Mouse (Mus musculus): ENCODE measurements around the gene Rhoq. TPM values are rescaled to one million over a fixed set of nuclear protein-coding genes. Genes with fewer than 3 reads are reported as not detected.

The Rhoq gene
- total RNA-seq (2014; fragmentation: Nextera tagmentation) (0.60 and 1.2 TPM in 2 replicates), total RNA-seq (2017) (2.3 and 2.4 TPM in 2 replicates), polyA plus RNA-seq (2012) (0.08 and 0.15 TPM in 2 replicates)

- DNase-seq (ENCODE audit: low spot score), result peak; percentile 70
- H3K4me3 ChIP-seq (ENCODE audit: low read depth, low read length), result peak within 1 kb of the TSS; percentile 68
- no peak for ATAC-seq (ENCODE audit: extremely low read depth, insufficient number of reproducible peaks, low FRiP score, poor library complexity, severe bottlenecking)
- H3K4me1 ChIP-seq (ENCODE audit: insufficient read depth, low read depth, low read length), result peaks cover 9% of the 10 kb centered on the region
- no peak for TF ChIP-seq TAL1 (conservative IDR thresholded peaks at IDR 0.05; ENCODE audit: low read depth, low read length)
- no peak for TF ChIP-seq POLR2AphosphoS5 (IDR thresholded peaks at IDR 0.05; ENCODE audit: insufficient replicate concordance, low read depth, low read length)
- no peak for TF ChIP-seq CTCF (IDR thresholded peaks at IDR 0.05; ENCODE audit: low read depth, low read length)
- TF ChIP-seq GATA1 (IDR thresholded peaks at IDR 0.05; ENCODE audit: borderline replicate concordance, low read length), result no peak
- no peak for TF ChIP-seq GATA2 (IDR thresholded peaks at IDR 0.05; ENCODE audit: borderline replicate concordance, low read depth, low read length)
- H3K9me3 ChIP-seq (replicated peaks), result peaks cover 13% of the 10 kb centered on the region
- no peaks in the 10 kb centered on the region for H3K36me3 ChIP-seq (replicated peaks)
- H3K27me3 ChIP-seq (ENCODE audit: insufficient read depth, low read length), result peaks cover 25% of the 10 kb centered on the region
These were observed at the start of gene Rhoq for GRCm38 (mm10) chr17:86962894-86963585. Gene Rhoq (plus strand): TSS chr17:86963082.

GRCm38 (mm10) chr17:86915540-86915939 is 47.3 kb upstream of the Rhoq start:
- DNase-seq (ENCODE audit: low spot score), result no peak
- Histone ChIP-seq H3K4me3 (ENCODE audit: low read depth, low read length) (no peak overlapping the region), H3K27me3 (ENCODE audit: insufficient read depth, low read length) (peaks cover 3% of the 10 kb centered on the region; the same call in 1 of the 2 replicates), H3K36me3 (replicated peaks) (no peaks in the 10 kb centered on the region), H3K9me3 (replicated peaks) (peaks cover 29% of the 10 kb centered on the region), H3K4me1 (ENCODE audit: insufficient read depth, low read depth, low read length) (no peaks in the 10 kb centered on the region)
- no peak for ATAC-seq (ENCODE audit: extremely low read depth, insufficient number of reproducible peaks, low FRiP score, poor library complexity, severe bottlenecking)
- TF ChIP-seq GATA1 (IDR thresholded peaks at IDR 0.05; ENCODE audit: borderline replicate concordance, low read length), result no peak
- no peak for TF ChIP-seq POLR2AphosphoS5 (IDR thresholded peaks at IDR 0.05; ENCODE audit: insufficient replicate concordance, low read depth, low read length)
- TF ChIP-seq CTCF (IDR thresholded peaks at IDR 0.05; ENCODE audit: low read depth, low read length), result no peak
- TF ChIP-seq TAL1 (conservative IDR thresholded peaks at IDR 0.05; ENCODE audit: low read depth, low read length), result no peak
- no peak for TF ChIP-seq GATA2 (IDR thresholded peaks at IDR 0.05; ENCODE audit: borderline replicate concordance, low read depth, low read length)

DNA sequence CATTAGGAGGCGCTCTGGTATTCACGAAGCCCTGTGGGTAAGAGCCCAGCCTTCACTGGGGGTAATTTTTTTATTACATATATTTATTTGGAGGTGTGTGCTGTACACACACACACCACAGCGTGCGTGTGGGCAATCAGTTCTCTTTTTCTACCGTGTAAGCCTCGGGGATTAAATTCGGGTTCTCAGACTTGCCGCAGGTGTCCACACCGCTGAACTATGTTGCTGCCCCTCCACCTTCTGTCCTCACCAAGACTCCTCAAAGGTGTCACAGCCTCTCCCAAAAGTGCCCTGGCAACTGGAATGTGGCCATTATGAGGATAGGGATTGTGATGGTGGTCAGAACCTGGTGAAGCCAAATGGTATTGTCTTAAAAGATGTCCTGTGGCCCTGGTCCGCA is 45.8 kb upstream of the Rhoq start, which contains the start of gene Tmem247:
Gene Tmem247, plus strand, starts transcription at position 301 of the 400 bp plus-strand sequence.
- peaks cover 3% of the 10 kb centered on the region; the same call in 1 of the 2 replicates for H3K27me3 ChIP-seq (ENCODE audit: insufficient read depth, low read length)
- no peaks in the 10 kb centered on the region for H3K4me1 ChIP-seq (ENCODE audit: insufficient read depth, low read depth, low read length)
- TF ChIP-seq GATA2 (IDR thresholded peaks at IDR 0.05; ENCODE audit: borderline replicate concordance, low read depth, low read length) (no peak), POLR2AphosphoS5 (IDR thresholded peaks at IDR 0.05; ENCODE audit: insufficient replicate concordance, low read depth, low read length) (no peak), CTCF (IDR thresholded peaks at IDR 0.05; ENCODE audit: low read depth, low read length) (no peak), TAL1 (conservative IDR thresholded peaks at IDR 0.05; ENCODE audit: low read depth, low read length) (no peak), GATA1 (IDR thresholded peaks at IDR 0.05; ENCODE audit: borderline replicate concordance, low read length) (no peak)
- no peaks in the 10 kb centered on the region for H3K36me3 ChIP-seq (replicated peaks)
- H3K9me3 ChIP-seq (replicated peaks), result peaks cover 31% of the 10 kb centered on the region
- no peak within 1 kb of the TSS for H3K4me3 ChIP-seq (ENCODE audit: low read depth, low read length)
- ATAC-seq (ENCODE audit: extremely low read depth, insufficient number of reproducible peaks, low FRiP score, poor library complexity, severe bottlenecking) (no peak), DNase-seq (ENCODE audit: low spot score) (no peak)

DNA sequence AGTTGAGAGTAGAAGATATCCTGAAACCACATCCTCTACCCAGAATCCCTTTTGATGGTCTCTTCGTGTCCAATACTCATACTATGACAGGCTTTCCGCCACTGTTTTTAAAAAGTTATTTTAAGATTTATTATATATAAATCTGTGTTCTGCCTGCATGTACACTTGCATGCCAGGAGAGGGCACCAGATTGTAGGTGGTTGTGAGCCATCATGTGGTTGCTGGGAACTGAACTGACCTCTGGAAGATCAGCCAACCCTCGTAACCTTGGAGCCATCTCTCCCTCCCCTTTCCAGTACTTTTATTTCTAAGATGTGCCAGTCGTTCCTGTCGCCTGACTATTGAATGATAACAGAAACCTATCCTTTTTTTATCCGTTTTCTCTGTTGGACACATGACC is 44.1 kb upstream of the Rhoq start:
- no peaks in the 10 kb centered on the region for H3K36me3 ChIP-seq (replicated peaks)
- no peak for DNase-seq (ENCODE audit: low spot score)

GRCm38 (mm10) chr17:86919729-86920128 is 43.2 kb upstream of the Rhoq start:
- Histone ChIP-seq H3K9me3 (replicated peaks) (peaks cover 29% of the 10 kb centered on the region), H3K27me3 (ENCODE audit: insufficient read depth, low read length) (peaks cover 3% of the 10 kb centered on the region; the same call in 1 of the 2 replicates), H3K36me3 (replicated peaks) (no peaks in the 10 kb centered on the region), H3K4me3 (ENCODE audit: low read depth, low read length) (no peak overlapping the region), H3K4me1 (ENCODE audit: insufficient read depth, low read depth, low read length) (no peaks in the 10 kb centered on the region)
- DNase-seq (ENCODE audit: low spot score), result no peak
- no peak for TF ChIP-seq GATA2 (IDR thresholded peaks at IDR 0.05; ENCODE audit: borderline replicate concordance, low read depth, low read length)
- TF ChIP-seq TAL1 (conservative IDR thresholded peaks at IDR 0.05; ENCODE audit: low read depth, low read length), result no peak
- no peak for TF ChIP-seq GATA1 (IDR thresholded peaks at IDR 0.05; ENCODE audit: borderline replicate concordance, low read length)
- TF ChIP-seq CTCF (IDR thresholded peaks at IDR 0.05; ENCODE audit: low read depth, low read length), result no peak
- no peak for TF ChIP-seq POLR2AphosphoS5 (IDR thresholded peaks at IDR 0.05; ENCODE audit: insufficient replicate concordance, low read depth, low read length)
- no peak for ATAC-seq (ENCODE audit: extremely low read depth, insufficient number of reproducible peaks, low FRiP score, poor library complexity, severe bottlenecking)

More for the DNA sequence above, 44.1 kb upstream of the Rhoq start:
- peaks cover 31% of the 10 kb centered on the region for H3K9me3 ChIP-seq (replicated peaks)
- no peaks in the 10 kb centered on the region for H3K4me1 ChIP-seq (ENCODE audit: insufficient read depth, low read depth, low read length)
- no peak overlapping the region for H3K4me3 ChIP-seq (ENCODE audit: low read depth, low read length)
- no peak for ATAC-seq (ENCODE audit: extremely low read depth, insufficient number of reproducible peaks, low FRiP score, poor library complexity, severe bottlenecking)
- peaks cover 3% of the 10 kb centered on the region; the same call in 1 of the 2 replicates for H3K27me3 ChIP-seq (ENCODE audit: insufficient read depth, low read length)
- TF ChIP-seq GATA1 (IDR thresholded peaks at IDR 0.05; ENCODE audit: borderline replicate concordance, low read length), result no peak
- no peak for TF ChIP-seq GATA2 (IDR thresholded peaks at IDR 0.05; ENCODE audit: borderline replicate concordance, low read depth, low read length)
- no peak for TF ChIP-seq CTCF (IDR thresholded peaks at IDR 0.05; ENCODE audit: low read depth, low read length)
- TF ChIP-seq POLR2AphosphoS5 (IDR thresholded peaks at IDR 0.05; ENCODE audit: insufficient replicate concordance, low read depth, low read length), result no peak
- TF ChIP-seq TAL1 (conservative IDR thresholded peaks at IDR 0.05; ENCODE audit: low read depth, low read length), result no peak

GRCm38 (mm10) chr17:86924679-86925078 is 38.2 kb upstream of the Rhoq start:
- peaks cover 25% of the 10 kb centered on the region for H3K9me3 ChIP-seq (replicated peaks)
- no peak overlapping the region for H3K4me3 ChIP-seq (ENCODE audit: low read depth, low read length)
- no peak for TF ChIP-seq GATA1 (IDR thresholded peaks at IDR 0.05; ENCODE audit: borderline replicate concordance, low read length)
- no peak for ATAC-seq (ENCODE audit: extremely low read depth, insufficient number of reproducible peaks, low FRiP score, poor library complexity, severe bottlenecking)
- no peaks in the 10 kb centered on the region for H3K36me3 ChIP-seq (replicated peaks)
- DNase-seq (ENCODE audit: low spot score), result no peak
- H3K27me3 ChIP-seq (ENCODE audit: insufficient read depth, low read length), result peaks cover 3% of the 10 kb centered on the region; the same call in 1 of the 2 replicates
- H3K4me1 ChIP-seq (ENCODE audit: insufficient read depth, low read depth, low read length), result no peaks in the 10 kb centered on the region
